Mouse (Mus musculus) mesoderm, embryonic 11.5 days (tissue): ENCODE results near the gene Lsm14b.

ENCODE experiments used
- DNase-seq: peaks from one replicate; pipeline ENCODE4 v3.0.0-alpha.2; 2012; ENCODE audit warnings: low read depth, low spot score

Gene Lsm14b

DNA sequence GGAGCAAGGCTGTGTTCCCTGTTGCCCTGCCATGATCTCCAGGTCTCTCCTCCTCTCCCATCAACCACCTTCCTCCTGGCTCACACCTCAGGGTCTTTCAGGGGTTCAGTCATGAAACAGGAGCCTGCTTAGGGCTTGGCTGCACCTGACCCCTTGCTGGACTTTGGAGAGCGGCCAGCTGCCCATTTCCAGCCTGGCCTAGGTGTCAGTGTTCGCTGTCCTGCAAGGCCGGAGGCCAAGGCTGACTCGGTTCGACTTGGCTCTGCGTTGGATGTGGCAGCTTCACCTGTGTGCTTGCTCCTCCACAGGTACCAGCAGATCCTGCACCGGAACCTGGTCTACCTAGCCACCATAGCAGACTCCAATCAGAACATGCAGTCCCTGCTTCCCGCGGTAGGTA, 28.2 kb downstream of the Lsm14b start:
- DNase-seq, result no peak

DNA sequence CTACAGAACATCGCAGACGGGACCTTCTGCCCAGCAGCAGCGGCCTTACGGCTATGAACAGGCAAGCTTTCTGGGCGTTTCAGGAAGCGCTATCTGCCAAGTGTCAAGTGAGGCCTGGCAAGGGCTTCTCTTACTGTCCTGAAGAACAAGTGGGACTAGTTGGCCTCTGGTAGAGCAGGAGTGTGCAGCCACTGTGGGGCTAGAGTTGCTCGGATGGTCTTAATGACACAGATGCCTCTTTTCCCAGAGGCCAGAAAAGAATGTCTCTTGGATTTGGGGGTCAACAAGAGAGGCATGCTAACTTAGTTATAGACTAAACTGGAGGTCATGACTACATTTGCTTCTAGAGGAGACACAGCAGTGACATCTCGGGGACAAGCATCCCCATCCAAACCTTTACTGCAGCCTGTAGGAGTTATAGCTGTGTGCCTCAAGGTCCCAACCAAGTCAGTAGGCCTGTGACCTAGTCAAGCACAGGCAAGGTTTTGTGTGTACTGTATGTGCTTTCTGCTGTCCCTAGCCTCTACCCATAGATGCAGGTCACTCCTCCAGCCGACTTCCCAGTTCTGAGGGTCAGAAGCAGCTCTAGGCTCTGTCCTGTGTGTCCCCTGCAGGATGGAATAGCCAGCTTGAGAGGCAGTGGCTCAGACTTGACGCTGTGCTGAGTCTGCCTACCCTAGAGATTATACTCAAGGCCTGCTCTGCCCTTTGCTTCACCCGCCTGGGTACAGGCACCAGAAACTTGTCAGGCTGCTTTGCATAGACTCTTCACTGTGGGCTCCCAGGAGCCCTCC, 38.7 kb downstream of the Lsm14b start:
- no peak for DNase-seq

DNA sequence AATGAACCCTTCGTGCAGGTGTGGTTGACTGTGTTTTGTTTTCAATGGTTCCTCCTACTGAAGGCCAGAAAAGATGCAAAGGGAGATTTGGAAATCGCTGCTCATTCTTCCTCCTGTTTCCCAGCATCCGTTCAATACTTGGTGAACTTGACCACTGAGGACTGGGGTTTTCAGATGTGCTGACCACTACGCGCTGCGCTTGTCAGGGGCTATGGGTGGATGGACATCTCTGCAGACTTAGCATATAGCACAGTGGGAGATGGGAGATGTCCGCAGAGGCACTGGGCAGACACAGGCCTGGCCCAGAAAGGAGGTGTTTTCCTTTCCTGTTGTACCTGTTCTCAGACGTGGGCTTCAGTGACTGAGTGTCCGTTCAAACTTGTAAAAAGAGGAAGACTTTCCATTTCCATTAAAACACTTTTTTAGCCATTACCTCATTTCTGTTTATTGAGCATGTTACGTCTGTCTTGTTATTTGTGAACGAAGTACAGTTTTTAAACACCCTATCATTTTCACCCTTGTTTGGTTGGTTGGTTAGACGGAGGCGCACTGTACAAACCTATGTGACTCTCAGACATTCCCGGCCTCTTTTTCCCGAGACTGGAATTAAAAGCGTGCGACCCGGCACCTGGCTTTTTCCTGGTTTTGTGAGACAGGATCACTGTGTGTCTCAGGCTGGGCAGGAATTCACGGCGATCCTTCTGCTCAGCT, 45.1 kb downstream of the Lsm14b start:
- DNase-seq, result no peak

DNA sequence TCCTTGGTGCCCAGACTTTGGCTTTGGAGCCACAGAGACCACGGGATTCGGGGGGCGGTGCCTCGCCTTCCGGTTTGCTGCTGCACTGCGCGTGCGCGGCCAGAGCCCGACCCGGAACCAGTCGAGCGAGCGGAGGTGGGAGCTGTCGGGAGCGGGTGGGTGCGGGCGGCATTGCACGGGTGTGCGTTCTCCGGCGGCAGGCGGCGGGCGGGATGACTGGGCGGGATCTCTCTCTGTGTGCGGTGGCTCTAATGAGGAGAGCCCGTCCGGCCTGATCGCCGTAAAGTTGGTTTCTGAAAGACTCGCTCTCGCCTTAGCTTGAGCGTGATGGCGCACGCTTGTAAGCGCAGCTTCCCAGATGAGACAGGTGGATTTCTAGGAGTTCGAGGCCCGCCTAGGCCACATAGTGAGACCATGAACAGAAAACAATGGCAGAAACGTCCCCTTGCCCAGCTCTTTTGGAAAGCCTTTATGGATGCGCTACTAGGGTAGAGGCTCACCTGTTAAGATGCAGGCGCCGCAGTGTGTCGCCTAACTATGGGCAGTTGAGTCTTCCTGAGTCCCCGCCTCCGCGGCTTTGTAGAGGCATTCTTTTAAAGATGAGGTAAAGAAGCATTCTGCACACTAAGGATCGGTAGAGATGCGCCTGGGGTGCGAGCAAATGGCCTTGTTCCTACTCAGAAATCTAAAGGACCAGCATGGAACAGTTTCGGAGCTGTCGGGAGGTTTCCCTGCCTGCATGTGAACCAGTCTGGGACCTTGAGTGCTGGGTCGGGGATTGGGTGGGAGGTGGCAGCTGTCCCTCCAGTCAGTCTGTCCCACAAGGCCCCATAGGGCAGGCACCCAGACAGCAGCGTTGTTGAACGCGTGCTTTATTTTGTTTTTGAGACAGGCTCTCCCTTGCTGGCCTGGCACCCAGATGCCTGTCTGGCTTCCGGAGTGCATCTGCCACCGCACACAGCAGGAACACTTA, 46.0 kb downstream of the Lsm14b start, which contains the start of gene Mtg2:
Gene Mtg2 (plus strand): TSS at position 108 of the 973 bp plus-strand sequence.
- DNase-seq, result peak; percentile 94

DNA sequence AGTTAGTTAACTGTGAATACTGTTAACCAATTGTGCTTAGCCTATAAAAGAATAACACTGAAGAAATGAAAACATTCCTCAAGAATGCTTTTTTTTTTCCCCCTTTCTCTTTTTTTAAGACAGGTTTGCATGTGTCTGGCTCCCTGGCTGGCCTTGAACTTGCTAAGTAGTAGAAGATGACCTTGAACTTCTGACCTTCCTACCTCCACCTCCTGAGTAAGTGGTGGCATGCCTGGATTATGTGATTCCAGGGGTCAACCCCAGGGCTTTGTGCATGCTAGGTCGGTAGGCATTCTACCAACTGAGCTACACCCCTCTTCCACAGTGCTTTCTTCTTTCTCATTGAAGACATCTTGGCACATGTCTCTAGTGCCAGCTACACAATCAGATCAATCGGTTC, 46.9 kb downstream of the Lsm14b start:
- DNase-seq, result no peak

DNA sequence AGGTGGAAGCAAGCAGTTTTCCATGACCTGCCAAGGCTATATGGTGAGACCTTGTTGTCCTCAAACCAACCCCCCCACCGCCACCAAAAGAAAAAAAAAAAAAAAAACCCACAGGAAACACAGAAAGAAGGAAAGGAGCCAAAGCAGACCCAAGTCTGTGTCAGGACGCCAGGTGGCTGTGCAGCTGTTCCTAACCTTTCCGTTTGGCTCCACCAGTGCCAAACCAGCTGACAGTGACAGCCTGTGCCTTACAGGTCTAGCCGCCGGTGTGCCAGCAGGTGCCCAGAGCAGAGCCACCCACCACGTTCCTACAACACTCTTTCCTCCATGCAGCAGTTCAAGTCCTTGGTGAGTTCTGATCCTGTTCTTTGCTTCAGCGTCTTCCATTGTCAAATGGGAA, 48.1 kb downstream of the Lsm14b start:
- no peak for DNase-seq

DNA sequence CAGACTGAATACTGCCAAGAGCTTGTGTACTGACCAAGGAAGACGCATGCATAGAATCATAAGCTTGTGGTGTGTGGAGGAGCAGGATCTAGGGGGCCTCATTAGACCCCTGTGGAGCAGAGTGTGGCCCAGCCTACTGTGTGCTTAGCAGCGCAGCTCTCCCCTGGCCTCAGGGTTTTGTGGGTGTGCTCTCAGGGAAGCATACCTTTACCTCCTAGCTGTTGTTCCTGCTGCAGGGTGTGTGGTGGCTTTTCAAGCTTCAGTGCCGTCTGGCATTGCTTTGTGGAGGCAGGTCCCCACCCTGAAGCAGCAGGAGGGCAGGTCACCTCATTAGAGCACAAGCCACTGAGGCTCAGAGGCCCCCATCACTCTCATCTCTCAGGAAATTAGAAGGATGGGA, 52.8 kb downstream of the Lsm14b start:
- DNase-seq, result no peak

DNA sequence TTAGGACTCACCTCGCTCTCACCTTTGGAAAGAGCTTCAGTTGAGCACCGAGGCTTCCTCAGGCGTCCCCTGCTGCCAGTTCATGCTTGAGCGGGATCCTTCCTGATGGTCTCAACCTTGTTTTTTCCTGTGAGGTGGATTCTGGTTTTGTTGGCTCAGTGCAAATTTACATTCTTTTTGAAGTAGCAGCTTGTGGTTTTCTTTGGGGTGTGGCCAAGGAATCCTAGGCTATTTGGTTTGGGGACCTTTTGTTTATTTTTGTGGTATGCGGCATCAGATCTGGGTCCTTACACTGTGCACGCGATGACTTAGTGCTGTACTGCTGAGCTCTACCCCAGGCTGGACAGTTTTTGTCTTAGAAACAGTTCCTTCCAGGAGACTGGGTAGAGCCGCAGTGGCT, 55.9 kb downstream of the Lsm14b start:
- no peak for DNase-seq

DNA sequence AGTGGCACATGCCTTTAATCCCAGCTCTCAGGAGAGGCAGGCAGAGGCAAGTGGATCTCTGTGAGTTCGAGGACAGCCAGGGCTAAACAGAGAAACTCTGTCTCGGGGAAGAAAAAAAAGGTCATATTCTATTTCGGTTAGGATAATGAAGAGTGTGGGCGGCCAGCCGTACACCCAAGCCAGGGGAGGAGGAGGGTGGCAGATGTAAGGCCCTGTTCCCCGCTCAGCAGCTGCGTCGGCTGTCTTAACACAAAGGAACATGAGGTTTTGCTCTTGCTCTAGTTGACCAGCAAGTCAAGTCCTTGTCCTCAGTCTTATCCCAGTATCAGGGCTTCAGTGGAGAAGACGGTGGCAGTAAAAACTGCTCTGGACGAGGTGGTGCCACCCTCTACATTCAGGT, 58.3 kb downstream of the Lsm14b start:
- no peak for DNase-seq

DNA sequence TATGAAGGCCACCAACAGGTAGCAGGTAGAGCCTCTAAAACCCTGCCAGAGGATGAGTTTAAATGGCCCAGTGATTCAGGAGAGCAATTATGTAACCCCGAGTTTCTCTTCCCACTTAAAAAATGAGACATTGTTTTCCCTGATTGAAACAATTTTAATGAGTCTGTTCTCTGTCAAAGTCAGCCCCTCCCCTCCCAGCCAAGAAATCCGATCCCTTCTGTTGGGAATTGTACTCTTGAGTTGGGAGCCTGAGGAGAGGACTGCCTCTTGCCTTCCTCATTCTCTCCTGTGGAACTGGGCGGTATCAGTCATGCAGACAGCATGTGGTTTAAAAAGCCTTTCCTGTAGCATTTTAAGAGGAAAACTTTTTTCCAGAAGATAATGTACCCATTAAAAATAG, 59.8 kb downstream of the Lsm14b start:
- no peak for DNase-seq
